Mouse (Mus musculus) hindbrain, embryonic 12.5 days (tissue): ENCODE measurements around the gene Myzap. TPM values are rescaled to one million over a fixed set of nuclear protein-coding genes. Genes with fewer than 3 reads are reported as not detected.

ENCODE experiments used
- ATAC-seq: fragments of 200-750 bp; cut with Nextera tagmentation; 2 replicates; pipeline ENCODE4 v1.8.0; 2017; ENCODE audit warnings: moderate TSS enrichment; ENCODE audit not compliant: low FRiP score
- H3K27ac ChIP-seq: fragments of 300-500 bp; sonication (generic); 2 replicates; pipeline ENCODE4 v1.5.1; 2016; ENCODE audit warnings: mild to moderate bottlenecking
- H3K27me3 ChIP-seq: fragments of 300-500 bp; sonication (generic); 2 replicates; pipeline ENCODE4 v1.6.1; 2016; ENCODE audit warnings: mild to moderate bottlenecking
- H3K36me3 ChIP-seq: fragments of 300-500 bp; sonication (generic); 2 replicates; pipeline ENCODE4 v1.6.1; 2016; ENCODE audit warnings: mild to moderate bottlenecking
- H3K4me1 ChIP-seq: fragments of 300-500 bp; sonication (generic); 2 replicates; pipeline ENCODE4 v1.6.1; 2016
- H3K4me2 ChIP-seq: fragments of 300-500 bp; sonication (generic); replicated peaks from 2 replicates; pipeline ENCODE4 v1.6.1; 2016; ENCODE audit warnings: mild to moderate bottlenecking
- H3K4me3 ChIP-seq: fragments of 300-500 bp; sonication (generic); 2 replicates; pipeline ENCODE4 v1.5.1; 2016; ENCODE audit warnings: mild to moderate bottlenecking
- H3K9ac ChIP-seq: fragments of 300-500 bp; sonication (generic); 2 replicates; pipeline ENCODE4 v1.6.1; 2016; ENCODE audit warnings: mild to moderate bottlenecking, moderate library complexity
- H3K9me3 ChIP-seq: fragments of 300-500 bp; sonication (generic); replicated peaks from 2 replicates; pipeline ENCODE4 v1.6.1; 2016; ENCODE audit warnings: mild to moderate bottlenecking
- WGBS: fragments of 180-500 bp; shearing (Covaris S2); methylation state at CpG from one replicate; pipeline ENCODE4 v1.1.7; 2016; 5-methylcytosine and 5-hydroxymethylcytosine counted together
- polyA plus RNA-seq: library from polyadenylated mRNA; unstranded; fragments of >200 nt; fragmentation: Nextera tagmentation; extraction: Ambion mirVana; gene quantifications from 2 replicates; pipeline ENCODE4 v1.2.1, GENCODE M21; 2016

The Myzap gene
- polyA plus RNA-seq, 1 experiment from 2014 or later, result 5.5 TPM

GRCm38 (mm10) chr9:71463072-71463667 is 129.0 kb downstream of the Myzap start:
- H3K27ac ChIP-seq, result no peak overlapping the region
- H3K27me3 ChIP-seq, result no peaks in the 10 kb centered on the region
- no peak overlapping the region for H3K4me2 ChIP-seq
- WGBS, result 74% methylated on average over 13 of the region's 13 CpGs
- ATAC-seq, result no peak
- no peak overlapping the region for H3K9ac ChIP-seq
- H3K9me3 ChIP-seq, result no peaks in the 10 kb centered on the region
- H3K4me1 ChIP-seq, result no peaks in the 10 kb centered on the region
- H3K4me3 ChIP-seq, result no peak overlapping the region
- no peaks in the 10 kb centered on the region for H3K36me3 ChIP-seq

GRCm38 (mm10) chr9:71456738-71457137 is 135.4 kb downstream of the Myzap start:
- ATAC-seq, result no peak
- H3K36me3 ChIP-seq, result no peaks in the 10 kb centered on the region
- no peaks in the 10 kb centered on the region for H3K4me1 ChIP-seq
- no peaks in the 10 kb centered on the region for H3K27me3 ChIP-seq
- H3K9me3 ChIP-seq, result no peaks in the 10 kb centered on the region; the same call in 1 of the 2 replicates
- 87% methylated on average over 4 of the region's 4 CpGs for WGBS
- no peak overlapping the region for H3K4me3 ChIP-seq
- no peak overlapping the region for H3K27ac ChIP-seq
- no peak overlapping the region for H3K4me2 ChIP-seq
- no peak overlapping the region for H3K9ac ChIP-seq

Other genes with a start within 250 kb of the Myzap start
- gene Polr2m, start 106.4 kb downstream of the Myzap start, polyA plus RNA-seq, result 416 and 427 TPM in 2 replicates
- 7.1 and 7.3 TPM in 2 replicates for gene Cgnl1, start 179.2 kb upstream of the Myzap start, polyA plus RNA-seq